Mouse (Mus musculus): ENCODE measurements around the gene Slc35b4. TPM values are rescaled to one million over a fixed set of nuclear protein-coding genes. Genes with fewer than 3 reads are reported as not detected.

Gene Slc35b4
- total RNA-seq, 2 experiments from 2014 or later: 8.7 to 9.8 TPM

DNA sequence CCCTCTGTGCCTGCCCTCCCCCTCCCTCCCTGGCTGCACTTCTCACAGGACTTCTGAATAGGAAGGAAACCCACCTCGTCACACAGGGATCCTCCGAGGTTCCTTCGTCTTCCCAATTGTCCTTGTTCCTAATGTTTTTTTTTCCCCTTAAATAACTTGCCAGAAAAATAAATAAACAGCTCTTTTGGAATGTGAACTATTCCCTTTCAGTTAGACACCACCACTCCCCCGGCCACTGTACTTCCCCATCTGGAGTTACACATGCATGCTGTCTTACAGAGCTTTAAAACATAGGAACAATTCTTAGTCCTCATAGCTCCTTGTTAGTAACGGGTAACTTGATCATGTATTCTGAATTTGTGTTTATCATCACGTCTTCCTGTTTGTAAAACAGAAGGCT lies 30.9 kb downstream of the Slc35b4 start:
- DNase-seq (ENCODE audit: low spot score): no peak
- intact Hi-C loops (cut with DNase I): no loop called here

- no peak for DNase-seq (ENCODE audit: low spot score)
- intact Hi-C loops (cut with DNase I): no loop called here
Observed at GRCm38 (mm10) chr6:34142931-34143330, 34.0 kb downstream of the Slc35b4 start.

DNA sequence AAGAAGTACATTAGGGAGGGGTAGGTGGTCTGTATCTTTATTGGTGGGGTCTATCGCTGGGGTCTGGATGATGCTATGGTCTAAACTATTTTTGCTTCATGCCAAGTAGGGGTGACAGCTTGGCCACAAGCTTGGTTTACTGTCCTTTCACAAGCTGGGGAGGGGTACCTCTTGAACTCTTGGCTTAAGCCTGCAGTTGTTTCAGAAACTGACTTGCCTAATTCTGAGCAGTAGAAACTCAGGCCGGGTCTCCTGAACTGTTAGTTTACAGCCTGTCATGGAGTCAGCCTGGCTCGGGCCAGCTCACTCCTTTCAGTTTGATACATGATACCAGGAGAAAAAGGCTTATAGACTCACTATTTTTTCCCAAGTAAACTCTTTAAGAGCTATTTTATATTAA lies 38.5 kb downstream of the Slc35b4 start:
- intact Hi-C loops (cut with DNase I): no loop called here

DNA sequence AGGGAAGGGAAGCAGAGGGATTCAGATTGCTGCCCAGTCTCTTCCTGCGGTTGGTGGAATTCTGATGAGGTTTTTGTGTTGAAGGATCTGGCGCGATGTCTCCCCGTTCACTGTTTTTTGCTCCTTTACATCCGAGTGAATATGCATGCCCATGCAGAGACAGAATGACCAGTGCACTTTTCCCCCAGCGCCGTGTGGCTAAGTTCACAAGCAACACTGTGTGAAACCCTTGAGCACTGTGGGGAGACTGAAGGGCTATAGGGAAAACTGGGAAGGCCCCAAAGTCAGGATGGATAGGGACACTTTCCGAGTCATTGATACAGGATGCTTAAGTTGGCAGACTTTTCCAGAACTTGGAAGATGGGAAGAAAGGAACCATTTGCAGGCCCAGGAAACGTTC lies 44.5 kb downstream of the Slc35b4 start:
- intact Hi-C loops (cut with DNase I): no loop called here
- DNase-seq (ENCODE audit: low spot score): no peak

More for the DNA sequence above, 38.5 kb downstream of the Slc35b4 start:
- no peak for DNase-seq (ENCODE audit: low spot score)

DNA sequence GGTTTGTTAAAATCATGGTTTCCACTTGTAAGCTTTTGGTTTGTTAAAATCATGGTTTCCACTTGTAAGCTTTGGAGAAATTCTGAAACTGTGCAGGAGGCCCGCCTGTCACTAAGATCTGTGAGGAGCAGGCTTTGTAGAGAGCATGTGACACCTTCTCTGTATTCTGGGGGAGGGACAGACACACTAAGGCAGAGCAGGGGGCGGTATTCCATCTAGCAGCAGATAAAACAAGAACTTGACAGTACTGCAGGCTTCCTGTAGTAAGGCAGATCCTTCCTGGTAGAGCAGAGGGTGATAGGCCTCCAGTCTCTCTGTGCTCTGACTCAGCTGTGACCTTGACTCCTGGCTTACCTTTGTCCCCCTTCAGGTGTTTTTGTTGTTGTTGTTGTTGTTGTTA lies 47.6 kb downstream of the Slc35b4 start:
- intact Hi-C loops (cut with DNase I): no loop called here
- DNase-seq (ENCODE audit: low spot score): no peak

GRCm38 (mm10) chr6:34124401-34124800 lies 52.5 kb downstream of the Slc35b4 start:
- DNase-seq (ENCODE audit: low spot score): no peak
- intact Hi-C loops (cut with DNase I): no loop called here

DNA sequence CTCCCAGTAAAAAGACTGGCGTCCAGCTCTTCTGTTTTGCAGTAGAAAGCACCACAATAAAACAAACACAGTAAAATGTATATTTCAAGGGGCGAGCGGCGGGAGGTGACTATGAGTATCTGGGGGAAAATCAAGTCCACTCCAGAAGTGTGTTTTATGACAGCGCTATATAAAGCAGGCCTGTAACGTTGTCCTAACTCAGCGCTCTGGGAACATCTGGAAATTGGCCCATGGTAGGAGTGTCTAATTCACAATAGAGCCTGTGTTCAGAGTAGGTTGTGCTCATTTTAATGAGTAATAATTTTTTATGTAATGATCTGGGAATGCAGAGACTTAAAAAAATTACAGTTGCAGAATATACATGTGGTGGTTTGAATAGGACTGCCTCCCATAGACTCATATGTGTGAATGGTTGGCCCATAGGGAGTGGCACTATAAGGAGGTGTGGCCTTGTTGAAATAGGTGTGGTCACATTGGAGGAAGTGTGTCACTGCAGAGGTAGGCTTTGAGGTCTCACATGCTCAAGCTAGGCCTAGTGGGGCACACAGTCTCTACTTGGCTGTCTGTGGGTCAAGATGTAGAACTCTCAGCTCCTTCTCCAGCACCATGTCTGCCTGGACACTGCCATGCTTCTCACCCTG lies 60.0 kb downstream of the Slc35b4 start:
- DNase-seq (ENCODE audit: low spot score): no peak
- intact Hi-C loops (cut with DNase I): no loop called here

DNA sequence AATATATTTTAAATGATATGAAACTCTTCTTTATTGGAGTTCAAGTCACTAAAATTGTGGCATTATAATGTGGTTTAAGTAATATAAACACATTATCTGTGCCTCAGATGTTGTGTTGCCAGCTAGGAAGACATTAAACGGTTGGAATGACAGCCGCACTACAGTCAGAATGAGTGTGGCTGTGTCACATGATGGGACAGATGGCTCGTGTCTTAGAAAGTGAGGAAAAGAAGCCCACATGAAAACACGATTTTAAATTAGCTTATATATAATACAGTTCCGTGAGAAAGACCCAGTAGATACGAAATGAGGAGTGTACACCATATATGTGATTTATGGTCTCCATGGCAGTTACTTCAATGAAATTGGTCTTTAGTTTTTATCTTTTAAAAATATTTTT lies 65.5 kb downstream of the Slc35b4 start:
- DNase-seq (ENCODE audit: low spot score): no peak
- intact Hi-C loops (cut with DNase I): no loop called here

DNA sequence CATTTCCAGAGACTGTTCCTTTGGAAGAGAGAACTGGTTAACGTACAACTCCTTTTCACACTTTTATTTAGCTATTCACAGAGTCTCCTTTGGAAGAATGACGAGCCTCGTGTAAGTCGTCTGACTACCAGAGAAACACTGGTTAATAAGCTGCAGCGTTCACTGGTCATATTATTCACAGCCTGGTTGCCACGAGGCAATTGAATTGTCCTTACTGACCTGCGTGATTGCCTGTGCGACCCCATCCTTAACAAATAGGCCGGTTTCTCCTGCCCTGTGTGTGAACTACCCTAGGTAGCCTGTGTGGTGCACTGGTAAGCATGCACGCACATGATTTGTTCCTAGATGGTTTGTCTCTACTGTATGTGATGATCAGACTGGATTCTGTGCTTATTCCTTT lies 66.3 kb downstream of the Slc35b4 start:
- no peak for DNase-seq (ENCODE audit: low spot score)
- intact Hi-C loops (cut with DNase I): no loop called here

Other genes starting within 250 kb of the Slc35b4 start
- gene Lrguk, start 147.7 kb downstream of the Slc35b4 start, total RNA-seq (2021): under 1 TPM in 1 of 2 experiments, not detected in 1; 0.13 TPM
- gene Akr1b3, start 140.4 kb upstream of the Slc35b4 start, total RNA-seq (2021): 100 to 1,000 TPM; 255 to 264 TPM
- 1 to 10 TPM; 3.7 to 3.9 TPM for gene Akr1b8, start 177.0 kb upstream of the Slc35b4 start, total RNA-seq (2021)
- 10 to 100 TPM; 67.4 to 68.0 TPM for gene Akr1b10, start 207.1 kb upstream of the Slc35b4 start, total RNA-seq (2021)
- not detected for gene Akr1b7, start 235.2 kb upstream of the Slc35b4 start, total RNA-seq (2021)